Mouse (Mus musculus): ENCODE measurements at regions not wholly inside any gene's neighbourhood (a gene's known extent, or its start where the extent isn't known, plus 50 kb on each side); places are given as distances from the start of the nearest gene placed in this dataset.

DNA sequence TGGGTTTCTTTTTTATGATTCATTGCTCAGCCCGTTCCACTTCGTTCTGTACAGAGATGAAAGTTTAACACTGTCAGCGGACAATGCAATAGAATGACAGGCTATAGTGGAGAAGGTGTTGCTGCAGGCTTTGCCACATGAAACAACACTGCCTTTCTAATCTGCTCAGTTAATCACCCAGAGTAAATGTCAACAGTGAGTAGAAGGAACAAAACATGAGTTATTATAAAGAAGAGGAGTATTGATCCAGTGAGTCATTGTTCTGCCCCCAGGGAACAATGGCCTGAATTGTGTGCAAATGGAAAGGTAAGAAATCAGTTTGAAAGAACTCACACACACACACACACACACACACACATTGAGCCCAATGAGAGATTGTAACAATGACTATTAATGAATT lies 118.2 kb downstream of the Qrsl1 start:
- DNase-seq (ENCODE audit: low spot score in 2 of 2), result no peak

DNA sequence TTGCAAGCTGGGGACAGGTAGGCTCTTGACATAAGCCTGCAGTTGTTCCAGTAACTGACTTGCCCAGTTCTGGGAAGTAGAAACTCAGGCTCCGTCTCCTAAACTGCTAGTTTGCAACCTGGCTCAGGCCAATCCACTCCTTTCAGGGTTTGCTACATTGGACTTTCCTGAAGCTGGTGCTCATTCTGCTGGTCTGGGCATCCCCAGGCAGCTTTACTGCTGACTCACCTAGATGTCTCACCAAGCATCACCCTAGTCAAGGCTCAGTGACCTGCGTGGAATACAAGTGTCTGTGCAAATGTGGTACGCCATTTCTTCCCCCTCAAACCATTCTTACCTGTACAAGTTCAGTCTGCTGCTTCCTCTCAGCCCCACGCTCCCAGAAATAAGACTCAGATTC lies 110.8 kb downstream of the Qrsl1 start:
- DNase-seq (ENCODE audit: low spot score in 2 of 2), result no peak

DNA sequence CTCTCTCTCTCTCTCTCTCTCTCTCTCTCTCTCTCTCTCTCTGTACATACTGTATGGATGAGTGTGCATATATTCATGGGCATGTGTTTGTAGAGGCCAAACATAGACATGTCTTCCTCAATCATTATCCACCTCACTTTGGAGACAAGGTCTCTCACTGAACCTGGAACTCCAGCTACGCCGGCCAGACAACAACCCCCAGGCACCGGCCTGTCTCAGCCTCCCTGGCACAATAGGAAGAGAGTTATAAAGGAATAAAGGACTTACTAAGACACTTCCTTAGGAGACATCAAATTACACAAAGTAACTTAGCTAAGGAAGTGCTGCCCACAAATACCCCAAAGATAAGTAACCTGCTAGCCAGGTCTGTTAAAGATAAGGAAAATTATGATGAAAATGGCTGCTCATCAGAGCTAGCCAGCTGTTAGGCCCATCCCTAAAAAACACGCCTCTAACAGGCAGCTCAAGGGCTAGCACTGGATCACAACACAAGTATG lies 110.0 kb downstream of the Qrsl1 start:
- no peak for DNase-seq (ENCODE audit: low spot score in 2 of 2)

DNA sequence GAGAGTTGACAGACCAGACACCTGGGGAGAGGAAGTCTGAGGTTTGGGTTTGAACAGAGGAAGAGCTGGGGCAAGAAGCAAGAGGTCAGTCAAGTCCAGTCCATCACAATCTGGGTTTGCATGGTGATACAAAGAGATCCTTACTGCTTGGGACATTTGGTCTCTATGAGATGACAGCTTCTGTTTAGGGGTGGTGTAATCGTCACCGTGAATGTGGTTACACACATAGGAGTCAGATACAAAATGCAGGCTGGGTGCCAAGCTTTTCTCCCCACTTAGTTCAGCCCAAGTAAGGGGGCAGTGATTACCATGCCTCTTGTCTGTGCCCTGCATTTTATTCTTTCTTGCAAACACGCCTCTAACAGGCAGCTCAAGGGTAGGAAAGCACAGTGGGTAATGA lies 108.9 kb downstream of the Qrsl1 start:
- DNase-seq (ENCODE audit: low spot score in 2 of 2), result no peak

DNA sequence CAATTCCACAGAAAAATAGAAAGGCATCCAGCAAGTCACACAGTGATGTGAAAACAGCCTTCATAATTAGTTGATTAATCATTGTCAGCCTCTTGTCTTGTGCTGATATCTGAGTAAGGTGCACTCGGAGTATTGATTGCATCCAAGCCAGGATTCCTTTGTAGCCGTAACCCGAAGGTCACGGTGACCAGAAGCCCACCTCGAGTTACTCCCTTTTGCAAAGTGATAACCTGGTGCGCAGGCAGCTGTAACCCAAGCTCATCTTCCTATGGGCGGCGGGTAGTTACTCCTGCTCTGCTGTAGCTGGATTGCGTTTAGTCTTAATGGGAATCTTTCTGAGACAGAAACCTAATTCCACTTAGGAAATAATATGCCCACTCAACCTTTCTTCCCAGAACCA lies 107.0 kb downstream of the Qrsl1 start:
- no peak for DNase-seq (ENCODE audit: low spot score in 2 of 2)

DNA sequence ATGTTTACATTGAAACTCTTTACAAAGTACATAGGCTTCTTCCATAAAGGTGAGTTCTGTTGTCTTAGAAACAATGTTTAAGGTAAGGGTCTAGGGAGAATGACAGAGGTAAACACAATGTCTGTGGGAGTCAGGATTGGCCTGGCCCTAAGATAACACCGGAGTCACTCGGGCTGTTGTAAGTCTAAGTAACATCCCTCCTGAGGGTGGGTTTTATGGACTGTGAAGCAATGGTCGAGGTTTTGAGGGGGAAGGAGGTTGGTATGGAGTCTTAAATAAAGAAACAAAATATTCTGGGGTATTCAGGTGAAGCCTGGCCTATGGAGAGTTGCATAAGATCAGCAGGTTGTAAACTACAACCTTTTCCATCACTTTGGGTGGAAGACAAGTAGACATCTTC lies 101.5 kb downstream of the Qrsl1 start:
- no peak for DNase-seq (ENCODE audit: low spot score in 2 of 2)

DNA sequence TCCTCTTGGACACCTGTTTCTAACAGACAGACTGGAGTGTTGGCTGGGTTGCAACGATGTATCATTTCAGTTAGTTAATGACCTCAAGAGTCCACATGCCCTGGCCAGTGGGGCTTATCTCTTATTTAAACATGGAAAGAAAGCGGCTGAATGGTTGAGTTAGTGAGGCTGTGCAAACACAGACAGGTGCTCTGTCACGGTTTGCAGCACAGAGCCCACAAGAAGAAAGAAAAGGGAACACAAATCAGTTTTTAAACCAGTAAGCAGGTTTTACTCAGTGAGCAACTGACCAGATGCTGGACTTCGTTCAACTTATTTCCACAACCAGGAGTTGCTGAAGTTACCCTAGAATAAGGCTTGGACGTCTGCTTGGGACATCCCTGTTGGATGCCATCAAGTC lies 86.3 kb downstream of the Qrsl1 start:
- no peak for DNase-seq (ENCODE audit: low spot score in 2 of 2)

DNA sequence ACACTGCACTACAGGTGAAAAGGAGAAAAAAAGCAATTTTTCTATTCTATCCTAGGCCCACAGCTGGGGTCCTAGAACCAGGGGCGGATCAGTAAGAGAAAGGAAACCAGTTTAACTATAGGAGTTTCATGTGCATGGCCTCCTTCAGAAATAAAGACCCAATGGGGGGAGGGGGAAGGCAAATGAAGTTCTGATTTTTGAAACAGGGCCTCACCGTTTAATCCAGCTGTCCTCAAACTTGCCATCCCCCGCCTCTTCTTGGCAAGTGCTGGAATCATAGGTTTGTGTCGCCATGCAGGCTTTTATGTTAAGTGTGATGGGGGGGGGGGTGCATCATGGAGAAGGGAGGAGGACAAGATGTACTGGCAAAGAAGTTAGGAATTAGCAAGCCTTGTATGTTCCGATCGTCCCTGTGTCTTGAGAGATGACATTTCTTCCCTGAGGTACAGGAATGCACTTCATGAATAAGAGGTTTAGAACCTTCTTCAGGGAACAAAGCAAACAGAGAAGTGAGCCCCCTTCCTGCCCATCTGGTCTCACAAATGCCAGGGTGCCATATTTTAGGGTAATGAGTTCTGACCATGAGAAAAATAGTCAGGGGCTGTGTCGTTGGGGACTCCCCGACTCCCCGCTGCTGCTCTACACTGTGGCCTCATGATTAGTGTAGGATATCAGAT lies 83.9 kb downstream of the Qrsl1 start:
- no peak for DNase-seq (ENCODE audit: low spot score in 2 of 2)

DNA sequence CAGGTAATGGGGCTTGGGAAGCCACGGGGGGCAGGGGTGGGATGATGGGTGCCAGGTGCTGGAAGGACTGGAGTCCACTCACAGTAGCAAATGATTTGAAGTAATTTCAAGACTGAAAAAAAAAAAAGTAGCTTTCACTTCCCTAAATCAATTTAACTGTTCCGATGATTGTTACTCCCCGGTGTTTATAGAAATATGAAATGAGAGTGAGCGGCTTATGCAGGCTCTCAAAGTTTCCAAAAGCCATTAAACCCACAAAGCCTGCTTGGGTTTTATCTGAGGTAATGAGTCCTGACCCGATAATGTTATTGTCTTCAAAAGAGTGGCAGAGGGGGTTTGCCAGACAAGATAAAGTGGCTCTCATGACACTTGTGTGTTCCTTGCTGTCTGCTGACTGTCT lies 82.9 kb downstream of the Qrsl1 start:
- no peak for DNase-seq (ENCODE audit: low spot score in 2 of 2)

DNA sequence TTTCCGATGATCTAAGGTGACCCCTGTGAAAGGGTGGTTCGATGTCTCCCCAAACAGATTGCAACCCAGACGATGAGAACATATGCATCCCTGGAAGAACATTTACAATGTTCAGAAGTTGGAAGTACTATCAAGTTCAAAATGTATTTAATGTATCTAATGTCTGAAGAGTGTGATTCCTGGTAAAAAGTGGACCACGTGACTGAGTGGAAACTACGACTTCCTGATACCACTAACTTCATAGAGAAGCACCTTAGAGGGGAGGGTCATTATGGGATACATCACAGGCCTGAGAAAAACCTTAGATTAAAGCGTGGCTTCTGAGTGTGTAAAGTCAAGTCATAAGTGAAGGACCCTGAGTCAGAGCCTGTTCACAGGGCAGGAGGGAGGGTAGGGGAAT lies 82.1 kb downstream of the Qrsl1 start:
- DNase-seq (ENCODE audit: low spot score in 2 of 2), result no peak

DNA sequence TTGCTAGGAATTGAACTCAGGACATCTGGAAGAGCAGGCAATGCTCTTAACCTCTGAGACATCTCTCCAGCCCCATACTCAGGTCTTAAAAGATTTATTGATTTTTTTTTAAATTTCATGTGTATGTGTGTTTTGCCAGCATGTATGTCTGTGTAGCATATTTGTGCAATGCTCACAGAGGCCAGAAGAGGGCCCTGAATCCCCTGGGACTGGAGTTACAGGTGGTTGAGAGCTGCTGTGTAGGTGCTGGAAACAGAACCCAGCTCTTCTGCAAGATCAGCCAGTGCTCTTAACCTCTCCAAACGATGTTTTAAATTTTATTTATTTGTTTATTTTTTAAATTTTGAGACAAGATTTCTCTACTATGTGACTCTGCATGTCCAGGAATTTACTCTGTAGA lies 78.9 kb downstream of the Qrsl1 start:
- DNase-seq (ENCODE audit: low spot score in 2 of 2), result no peak

DNA sequence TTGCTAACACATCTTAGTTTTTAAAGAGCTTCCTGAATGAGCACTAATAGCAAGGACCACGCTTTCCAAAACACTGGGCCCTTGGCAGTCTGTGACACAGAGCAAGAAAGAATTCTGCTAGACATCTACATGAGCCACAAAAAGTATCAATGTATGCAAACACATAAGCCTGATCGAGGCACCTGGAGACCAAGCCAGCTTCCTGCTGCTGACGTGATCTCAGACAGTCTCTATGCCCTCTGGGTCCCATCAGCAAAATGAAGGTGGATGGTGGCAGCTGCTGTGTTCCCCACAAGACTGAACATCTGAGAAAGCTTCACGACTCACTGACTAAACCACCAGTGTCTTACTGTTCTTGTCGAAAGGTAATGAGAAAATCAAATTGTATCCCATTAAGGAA lies 77.5 kb downstream of the Qrsl1 start:
- no peak for DNase-seq (ENCODE audit: low spot score in 2 of 2)
